Mouse (Mus musculus): ENCODE measurements around the gene B3gat2.

DNA sequence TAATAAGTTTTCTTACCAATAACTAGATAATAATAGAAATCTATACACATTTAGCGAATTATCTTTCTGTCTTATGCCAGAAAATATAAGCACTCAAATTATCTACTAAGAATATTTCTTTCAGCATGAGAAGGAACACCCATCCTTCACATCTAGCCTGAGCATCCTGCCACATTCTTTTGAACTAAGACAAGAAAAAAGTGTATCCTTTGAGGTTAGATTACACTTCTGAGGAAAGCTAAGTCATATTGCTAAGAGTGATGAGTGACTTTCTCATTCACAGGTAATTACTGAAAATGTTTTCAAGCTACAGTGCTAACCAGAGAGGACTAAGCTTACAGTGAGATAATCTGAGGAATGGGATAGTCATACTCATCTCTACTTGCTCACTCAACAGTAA, 121.1 kb downstream of the B3gat2 start:
- TF ChIP-seq CTCF (IDR thresholded peaks at IDR 0.05; ENCODE audit: control insufficient read depth, insufficient read depth, low read length) = no peak
- no peak for TF ChIP-seq POLR2A (IDR thresholded peaks at IDR 0.05; ENCODE audit: borderline replicate concordance, control insufficient read depth, low read depth, low read length)

All from bone marrow, adult 2 months (tissue).